Mouse (Mus musculus): Measurements from ENCODE around the gene Defb20.
"Not testable (repeated sequence)": the region's sequence is repeated elsewhere in the genome, so short reads cannot be mapped to it uniquely, and the experiment has no call there.

The Defb20 gene

DNA sequence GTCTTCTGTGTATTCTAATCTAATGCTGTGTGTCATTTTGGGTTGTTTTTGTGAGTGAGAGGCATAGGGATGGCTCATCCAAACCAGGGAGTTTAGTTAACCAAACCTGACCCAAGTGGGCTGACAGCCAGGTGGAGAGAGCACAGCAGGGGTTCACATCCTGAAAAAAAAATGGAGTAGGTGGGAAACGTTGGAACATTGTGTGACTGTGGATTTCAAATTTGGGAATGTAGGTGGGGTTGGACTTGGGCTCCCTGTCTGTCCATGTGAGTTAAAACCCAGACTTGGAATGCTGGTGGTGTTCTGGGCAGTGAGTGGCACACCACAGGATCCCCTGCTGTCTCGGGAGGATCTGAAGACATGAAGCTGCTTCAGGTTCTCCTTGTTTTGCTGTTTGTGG is at the start of gene Defb20:
Defb20 (plus strand) TSS at position 301 of the 400 bp plus-strand sequence.
- no peak for DNase-seq (ENCODE audit: low spot score)

DNA sequence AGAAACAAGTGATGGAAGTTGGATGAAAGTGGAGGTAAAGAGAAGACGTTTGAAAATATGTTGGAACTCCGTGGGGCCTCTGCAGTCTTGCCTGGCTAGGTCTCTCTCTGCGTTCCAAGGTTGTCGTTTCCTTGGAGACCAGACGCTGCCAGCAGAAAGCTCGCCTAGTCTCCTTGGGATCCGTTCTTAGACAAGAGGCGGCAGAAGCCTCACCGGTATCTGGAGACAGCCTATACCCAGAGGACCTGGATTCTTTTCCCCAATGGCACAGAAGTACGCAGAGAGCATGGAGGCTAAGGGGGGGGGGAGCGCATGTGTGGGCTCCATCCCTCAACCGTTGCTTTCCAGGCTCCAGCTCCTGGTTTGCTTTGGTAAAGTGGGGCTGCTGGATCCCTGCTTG is 49.4 kb upstream of the Defb20 start:
- no peak for DNase-seq (ENCODE audit: low spot score)

DNA sequence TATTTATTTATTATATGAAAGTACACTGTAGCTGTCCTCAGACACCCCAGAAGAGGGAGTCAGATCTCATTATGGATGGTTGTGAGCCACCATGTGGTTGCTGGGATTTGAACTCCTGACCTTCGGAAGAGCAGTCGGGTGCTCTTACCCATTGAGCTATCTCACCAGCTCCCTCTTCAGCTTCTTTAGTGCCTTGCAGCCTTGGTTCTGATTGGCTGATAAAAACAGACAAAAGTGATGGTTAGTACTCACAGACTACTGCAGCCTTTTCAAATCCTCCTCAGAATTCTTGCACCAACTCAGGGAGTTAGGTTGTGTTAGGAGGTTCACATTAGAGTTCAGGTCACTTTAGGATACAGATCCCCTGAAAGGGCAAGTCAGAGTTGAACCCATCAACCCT is 48.4 kb upstream of the Defb20 start:
- not testable (repeated sequence) for DNase-seq (ENCODE audit: low spot score)

DNA sequence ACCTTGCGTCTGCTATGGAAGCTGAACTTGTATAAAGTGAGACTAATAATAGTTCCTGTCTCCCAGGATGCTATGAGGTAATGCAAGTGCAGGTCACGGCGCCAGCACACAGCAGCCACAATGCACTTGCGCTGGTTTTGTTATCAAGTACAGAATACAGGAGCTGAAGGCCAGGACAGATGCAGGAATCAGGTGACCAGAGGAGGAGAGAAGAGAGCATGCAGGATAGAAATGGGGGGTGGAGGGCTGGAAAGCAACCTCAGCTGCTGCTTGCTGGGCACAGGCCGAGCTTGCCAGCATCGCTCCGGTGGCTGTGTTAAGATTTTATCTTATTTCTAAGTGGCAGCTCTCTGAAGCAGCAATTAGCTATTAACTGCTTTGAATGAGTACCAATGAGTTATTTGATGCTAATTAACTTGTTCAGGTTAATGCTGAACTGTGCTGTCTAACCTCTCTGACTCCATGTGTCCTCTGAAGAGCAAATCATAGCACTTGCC is 40.4 kb upstream of the Defb20 start:
- no peak for DNase-seq (ENCODE audit: low spot score)

DNA sequence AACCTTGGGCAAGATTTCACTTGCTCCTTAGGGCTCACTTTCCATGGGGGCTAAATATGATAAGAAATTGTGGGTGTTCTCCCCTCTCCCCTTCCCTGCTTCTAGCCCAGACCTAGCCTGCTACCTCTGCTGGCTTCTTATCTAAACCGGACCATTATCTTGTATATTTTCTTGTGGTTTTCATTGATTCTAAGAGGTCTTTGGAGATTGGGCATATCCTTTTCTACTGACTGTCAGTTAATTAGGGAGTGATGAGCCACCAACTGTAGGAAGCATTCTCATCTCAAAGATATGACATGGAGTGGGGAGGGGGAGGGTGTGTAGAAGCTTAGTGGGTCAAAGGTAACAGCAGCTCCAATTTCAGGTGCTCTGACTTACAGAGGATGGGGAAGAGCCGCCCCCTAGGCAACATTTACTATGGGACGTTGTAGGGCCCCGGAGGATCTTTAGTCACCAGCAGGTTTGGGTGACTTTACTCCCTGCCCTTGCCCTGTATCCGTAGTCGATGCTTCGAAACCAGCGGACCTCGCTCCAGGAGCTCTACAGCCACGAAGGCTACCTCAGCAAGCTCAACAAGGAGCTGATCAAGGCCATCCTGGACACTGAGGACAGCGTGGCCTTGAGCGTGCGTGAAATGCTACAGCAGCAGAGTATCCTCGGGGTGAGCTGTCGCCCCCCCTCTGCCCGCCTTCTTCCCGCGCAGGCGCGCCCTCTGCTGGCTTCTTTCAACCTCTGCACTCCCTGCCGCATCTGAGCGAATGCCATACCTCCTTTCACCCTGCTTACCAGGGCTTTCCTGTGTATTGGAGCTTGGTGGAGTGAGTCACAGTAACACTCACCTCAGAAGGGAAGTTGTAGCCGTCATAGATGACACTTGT is 39.6 kb upstream of the Defb20 start:
- peak; percentile 77 for DNase-seq (ENCODE audit: low spot score)

DNA sequence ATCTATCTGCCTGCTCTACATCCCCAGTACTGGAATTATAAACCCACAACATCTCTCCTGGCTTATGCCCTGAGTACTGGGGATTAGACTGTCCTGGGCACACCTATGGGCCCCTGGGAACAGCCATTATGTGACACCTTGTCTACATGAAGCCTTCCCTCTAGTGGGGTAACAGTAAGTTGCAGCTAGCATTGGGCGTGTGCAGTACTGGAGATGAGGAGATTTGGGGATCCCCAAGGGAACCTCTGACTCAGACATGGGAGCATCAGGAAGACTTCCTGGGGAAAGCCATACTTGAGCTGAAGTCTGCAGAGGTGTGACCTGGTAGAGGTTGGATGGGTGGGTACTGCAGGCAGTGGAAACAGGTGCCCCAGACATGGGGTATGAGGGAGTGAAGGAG is 37.9 kb upstream of the Defb20 start:
- DNase-seq (ENCODE audit: low spot score): no peak

DNA sequence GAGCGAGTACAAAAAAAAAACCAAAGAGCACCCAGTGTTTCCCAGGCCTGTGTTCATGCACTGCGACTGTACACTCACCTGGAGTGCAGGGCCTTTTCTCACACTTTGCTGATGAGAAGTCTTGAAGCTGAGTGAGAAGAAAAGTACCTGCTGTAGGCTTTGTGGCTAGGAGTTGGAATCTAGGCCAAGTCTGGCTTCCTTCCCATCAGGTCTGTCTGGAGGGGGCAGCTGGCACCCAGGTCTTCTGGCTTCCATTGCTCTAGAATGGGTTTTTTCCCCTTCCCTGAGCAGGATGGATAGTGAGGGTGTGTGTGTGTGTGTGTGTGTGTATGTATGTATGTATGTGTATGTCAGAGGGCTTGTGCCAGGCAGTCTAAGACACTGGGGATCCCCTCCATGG is 37.0 kb upstream of the Defb20 start:
- DNase-seq (ENCODE audit: low spot score): no peak

DNA sequence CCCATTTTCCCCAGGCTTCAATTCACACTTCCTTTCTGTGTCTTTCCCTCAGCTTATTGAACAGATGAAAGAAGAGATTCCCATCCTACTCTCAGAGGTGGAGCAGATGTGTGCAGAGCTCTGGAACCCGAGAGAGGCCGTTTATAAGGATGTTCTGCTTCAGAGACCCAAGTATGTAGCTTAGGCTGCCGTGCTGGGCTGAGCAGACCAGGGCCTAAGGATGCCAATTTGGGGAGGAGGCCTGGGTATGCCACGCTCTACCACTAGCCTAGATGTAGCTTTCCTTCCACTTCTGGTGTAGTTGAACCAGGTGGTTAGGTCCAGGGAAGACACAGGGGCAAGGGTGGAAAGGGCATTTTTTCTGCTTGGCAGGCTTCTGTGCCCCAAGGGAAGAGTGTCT is 34.5 kb upstream of the Defb20 start:
- DNase-seq (ENCODE audit: low spot score): no peak

DNA sequence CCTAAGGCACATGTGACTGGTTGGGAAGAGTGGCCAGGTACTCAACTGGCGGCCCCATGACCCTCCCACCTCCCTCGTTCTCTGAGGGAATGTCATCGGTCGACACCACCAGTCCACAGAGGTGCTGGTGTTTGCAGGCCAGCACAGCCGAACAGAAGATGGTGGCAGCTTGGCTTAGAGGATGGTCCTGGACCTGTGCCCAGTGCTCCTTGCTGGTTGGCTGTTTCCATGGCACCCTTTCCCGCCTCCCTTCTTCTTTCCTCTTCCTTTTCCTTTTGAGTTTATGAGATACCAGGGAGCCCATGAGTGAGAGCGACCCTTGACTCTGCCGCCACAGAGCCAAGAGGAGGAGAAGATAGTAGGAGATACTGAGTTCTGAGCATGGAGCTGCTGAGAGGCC is 33.6 kb upstream of the Defb20 start:
- no peak for DNase-seq (ENCODE audit: low spot score)

DNA sequence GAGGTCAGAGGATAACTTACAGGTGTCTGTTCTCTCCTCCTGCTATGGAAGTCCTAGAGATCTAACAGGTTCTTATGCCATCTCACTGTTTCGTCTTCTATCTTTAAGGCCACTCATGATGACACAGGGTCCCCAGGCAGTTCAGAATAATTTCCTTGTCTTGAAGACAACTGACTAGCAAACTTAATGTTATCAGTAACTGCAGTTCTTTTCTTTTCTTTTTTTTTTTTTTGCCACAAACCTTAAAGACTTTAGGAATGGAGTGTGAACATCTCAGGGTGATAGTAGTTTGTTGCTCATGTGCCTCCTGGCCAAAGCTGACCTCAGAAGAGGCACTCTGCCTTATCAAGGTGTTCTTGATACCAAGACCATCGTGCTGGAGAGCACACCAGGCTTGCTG is 30.2 kb upstream of the Defb20 start:
- no peak for DNase-seq (ENCODE audit: low spot score)

DNA sequence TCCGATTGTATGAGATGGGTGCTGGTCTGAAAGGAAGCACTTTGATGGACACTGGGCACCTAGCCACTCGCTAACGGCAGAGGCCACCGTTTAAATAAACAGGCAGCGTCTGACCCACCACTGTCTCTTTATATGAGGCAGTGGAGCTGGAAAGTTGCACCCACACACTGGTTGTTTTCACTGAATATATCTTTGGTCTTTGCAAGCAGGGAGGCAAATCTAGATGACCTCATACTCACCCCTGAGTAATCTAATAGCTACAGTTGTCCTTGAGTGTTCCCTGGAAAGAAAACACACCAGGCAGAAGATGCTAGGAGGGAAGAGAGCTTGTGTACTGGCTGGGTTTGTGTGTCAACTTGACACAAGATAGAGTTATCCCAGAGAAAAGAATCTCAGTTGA is 29.4 kb upstream of the Defb20 start:
- DNase-seq (ENCODE audit: low spot score): no peak

DNA sequence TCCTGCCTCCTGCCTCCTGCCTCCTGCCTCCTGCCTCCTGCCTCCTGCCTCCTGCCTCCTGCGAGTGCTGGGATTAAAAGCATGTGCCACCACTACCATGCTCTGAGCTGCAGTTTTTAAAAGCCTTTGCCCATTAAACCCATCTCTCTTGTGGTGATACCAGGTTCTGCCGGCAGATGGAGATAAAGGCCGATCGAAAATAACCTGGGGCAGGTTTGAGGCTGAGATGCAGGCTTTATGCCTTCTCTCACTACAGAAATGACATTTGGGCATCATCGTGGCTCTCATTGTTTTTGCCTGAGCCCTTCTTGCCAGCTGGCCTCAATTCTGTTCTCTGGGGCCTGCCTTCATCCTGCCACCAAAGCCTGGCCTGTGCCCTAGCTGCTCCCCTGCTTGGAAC is 26.6 kb upstream of the Defb20 start:
- DNase-seq (ENCODE audit: low spot score): peak; percentile 46

DNA sequence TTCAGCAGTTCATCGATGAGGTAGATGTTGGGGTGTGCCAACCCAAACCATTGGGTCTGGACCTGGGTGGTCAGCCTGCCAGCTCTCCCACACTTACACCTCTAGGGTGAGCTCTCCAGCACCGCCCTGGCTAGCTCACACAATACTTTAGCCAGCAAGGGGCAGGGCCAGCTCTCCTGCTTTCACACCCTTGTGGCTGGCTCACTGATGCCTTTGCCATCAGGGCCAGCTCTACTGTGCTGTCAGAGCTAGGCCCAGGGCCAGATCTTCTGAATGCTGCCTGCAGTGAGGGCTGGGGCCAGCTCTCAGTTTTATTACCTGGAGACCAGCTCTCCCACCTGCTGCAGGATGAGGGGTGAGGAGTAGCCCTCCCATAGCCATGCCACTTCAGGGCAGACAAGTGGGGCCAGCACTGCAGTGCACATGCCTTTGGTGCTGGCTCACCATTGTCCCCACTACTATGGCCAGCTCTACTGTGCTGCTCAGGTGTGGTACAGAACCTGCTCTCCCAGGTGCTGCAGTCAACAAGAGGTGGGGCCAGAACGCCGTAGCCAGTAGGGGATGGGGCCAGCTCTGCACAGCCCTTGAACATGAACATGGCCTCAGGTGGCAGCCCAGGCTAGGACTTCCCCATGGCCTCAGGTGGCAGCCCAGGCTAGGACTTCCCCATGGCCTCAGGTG is 24.6 kb upstream of the Defb20 start:
- no peak for DNase-seq (ENCODE audit: low spot score)

DNA sequence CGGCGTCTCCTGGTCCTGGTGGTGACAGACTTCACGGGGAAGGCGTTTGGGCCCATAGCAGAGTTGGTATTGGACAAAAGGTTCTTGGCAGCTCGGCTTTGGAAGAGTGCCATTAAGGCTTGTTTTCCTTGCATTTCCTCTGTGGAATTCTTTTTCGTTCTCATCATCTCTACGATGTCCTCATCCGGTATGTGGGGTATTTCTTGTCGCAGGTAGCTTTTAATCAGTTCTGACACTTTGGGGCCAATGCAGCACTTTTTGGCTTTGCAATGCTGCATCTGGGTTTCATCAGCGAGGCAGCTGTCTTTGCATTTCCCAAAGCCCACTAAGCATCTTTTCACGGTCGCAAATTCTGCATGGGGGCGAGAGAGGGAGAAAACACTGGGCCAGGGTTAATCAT is 17.6 kb upstream of the Defb20 start:
- no peak for DNase-seq (ENCODE audit: low spot score)

DNA sequence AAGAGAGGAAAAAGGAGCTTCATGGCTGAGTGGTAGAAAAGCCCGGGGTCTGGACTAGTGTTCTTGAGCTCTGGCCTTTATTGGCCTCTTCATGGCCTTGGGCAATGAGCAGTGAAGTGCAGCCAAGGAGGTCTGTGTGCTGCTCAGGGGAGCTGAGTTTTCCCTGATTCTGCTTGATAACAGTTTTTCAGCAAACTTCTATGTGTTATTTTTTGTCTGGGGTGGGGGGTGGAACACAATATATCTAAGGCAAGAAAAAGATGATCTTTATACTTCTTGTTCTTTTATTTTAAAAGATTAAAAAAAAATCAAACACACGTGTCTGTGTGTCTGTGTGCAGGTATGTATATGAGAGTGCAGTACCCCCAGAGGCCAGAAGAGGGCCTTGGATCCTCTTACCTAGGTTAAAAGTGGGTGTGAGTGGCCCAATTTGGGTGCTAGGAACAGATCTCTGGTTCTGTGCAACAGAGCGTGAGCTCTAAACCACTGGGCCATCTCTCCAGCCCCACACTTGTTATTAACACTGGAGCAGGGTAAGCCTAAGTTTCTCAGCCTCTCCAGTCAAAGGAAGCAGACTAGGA is 12.2 kb upstream of the Defb20 start, which contains the start of gene Defb23:
Defb23 (minus strand) TSS at position 51 of the 581 bp plus-strand sequence.
- DNase-seq (ENCODE audit: low spot score): no peak

DNA sequence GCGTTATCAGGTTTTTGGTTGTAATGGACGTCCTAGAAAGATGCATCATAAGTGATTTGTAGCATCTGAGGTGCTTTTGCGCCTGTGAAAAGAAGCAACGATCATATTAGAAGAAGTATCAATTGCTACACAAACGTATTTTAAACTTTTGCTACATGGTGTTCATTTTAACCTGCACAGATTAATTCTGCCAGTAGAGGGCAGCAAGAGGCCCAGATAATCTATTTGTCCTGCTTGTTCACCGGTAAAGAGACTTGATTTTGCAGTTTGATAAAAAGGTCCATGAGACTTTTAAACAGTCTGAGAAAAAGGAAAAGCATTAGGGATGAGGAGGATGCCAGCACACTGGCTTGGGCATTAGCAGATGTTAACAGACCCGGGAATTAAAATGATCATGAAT is 5.9 kb upstream of the Defb20 start:
- peak; percentile 18 for DNase-seq (ENCODE audit: low spot score)

DNA sequence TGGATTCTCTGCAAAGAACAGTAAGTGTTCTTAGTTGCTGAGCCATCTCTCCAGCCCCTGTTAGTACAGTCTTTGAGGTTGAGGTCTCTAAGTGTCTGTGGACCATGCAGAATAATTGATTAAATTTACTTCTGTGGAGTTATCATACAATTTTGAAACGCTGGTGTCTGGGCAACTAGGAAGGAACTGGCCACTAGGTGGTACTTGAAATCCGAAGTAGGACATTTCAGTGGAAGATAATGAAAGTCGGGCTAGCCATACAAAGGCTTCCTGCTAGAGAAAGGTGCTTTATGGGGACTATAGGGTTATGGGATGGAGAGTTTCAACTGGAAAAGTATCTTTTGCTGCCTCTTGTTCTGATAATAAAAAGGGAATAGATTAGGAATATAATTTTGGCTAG is 4.4 kb upstream of the Defb20 start:
- DNase-seq (ENCODE audit: low spot score): no peak

DNA sequence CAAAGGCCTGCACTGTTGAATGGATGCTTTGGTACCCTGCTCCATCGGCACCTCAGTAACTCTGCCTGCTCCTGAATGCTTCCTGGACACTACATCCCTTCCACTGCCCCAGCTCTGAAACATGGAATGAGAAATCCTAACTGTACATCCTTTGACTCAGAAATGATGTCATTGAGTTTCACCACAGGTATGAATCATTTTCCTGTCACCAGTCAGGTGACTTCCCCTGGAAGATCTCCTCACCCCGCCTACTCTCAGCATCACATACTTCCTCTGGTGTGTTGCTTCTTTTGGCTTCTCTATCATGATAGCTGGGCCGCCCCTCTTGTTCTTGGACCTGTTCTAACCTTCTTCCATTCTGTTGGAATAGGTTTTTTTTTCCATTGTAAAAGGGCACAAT is 4.0 kb downstream of the Defb20 start:
- DNase-seq (ENCODE audit: low spot score): no peak

DNA sequence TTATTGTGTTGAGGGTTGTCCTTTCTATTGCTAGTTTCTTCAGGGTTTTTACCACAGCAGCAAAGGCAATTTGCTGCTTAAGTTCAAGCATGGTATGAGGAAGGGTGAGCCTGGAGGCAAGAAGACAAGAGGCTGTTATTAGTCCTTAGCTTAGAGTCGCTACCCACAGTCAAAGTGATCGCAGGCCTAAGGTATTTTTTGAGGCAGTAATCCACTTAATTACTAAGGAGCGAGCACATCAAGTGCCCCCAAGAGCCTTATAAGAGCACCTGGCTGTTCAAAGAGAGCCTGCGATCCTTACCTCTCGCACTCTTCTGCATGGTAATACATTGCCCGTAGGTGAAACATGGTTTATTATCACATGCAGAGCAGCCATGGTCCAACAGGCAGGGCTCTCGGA is 4.9 kb downstream of the Defb20 start:
- DNase-seq (ENCODE audit: low spot score): no peak

DNA sequence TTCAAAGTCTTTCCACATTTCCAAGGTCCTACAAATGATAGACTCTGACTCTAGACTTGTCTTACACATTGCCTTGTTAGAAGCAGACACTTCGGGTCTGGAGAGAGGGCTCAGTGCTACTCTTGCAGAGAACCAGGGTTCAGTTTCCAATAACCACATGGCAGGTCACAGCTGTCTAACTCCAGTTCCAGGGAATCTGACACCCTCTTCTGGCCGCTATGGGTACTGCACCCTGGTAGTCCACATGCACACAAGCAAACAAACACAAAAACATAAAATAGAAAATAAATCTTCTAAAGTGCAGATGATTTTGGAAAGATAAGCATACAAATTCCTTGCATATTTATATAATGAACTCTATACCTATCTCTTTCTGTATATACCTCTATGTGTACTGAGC is 10.2 kb downstream of the Defb20 start:
- no peak for DNase-seq (ENCODE audit: low spot score)

DNA sequence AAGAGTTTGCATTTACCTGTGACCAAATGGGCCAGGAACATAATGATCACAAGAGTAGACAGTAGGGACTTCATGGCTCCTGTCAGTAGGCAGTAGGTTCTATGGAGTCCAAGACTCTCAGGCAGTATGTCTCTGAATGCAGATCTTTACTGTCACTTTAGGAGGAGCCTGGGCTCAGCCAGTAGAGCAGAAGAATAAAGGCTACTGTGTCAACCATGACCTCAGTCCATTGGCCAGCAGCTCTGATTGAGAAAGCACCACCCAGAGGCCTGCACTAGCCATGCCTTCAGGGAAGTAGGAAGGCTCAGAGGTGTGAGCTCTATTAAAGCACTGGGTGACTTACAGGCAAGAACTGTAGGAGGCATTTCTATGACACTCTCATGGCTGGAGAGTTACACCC is 13.2 kb downstream of the Defb20 start, which contains the start of gene Defb22:
Defb22 (minus strand) TSS at position 101 of the 400 bp plus-strand sequence.
- DNase-seq (ENCODE audit: low spot score): no peak

DNA sequence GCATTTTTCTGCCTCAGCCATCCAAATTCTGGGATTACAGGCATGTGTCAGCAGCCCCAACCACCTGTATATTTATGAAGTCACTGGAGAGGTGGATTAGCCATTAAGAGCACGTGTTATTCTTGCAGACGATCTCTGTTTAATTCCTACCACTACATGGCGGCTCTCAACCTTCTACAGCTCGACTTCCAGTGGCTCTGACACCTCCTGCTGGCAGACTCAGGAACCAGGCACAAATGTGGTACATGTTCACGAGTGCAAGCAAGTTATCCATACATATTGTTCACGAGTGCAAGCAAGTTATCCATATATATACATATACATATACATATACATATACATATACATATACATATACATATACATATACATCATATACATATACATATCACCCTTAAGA is 16.3 kb downstream of the Defb20 start:
- DNase-seq (ENCODE audit: low spot score): no peak

DNA sequence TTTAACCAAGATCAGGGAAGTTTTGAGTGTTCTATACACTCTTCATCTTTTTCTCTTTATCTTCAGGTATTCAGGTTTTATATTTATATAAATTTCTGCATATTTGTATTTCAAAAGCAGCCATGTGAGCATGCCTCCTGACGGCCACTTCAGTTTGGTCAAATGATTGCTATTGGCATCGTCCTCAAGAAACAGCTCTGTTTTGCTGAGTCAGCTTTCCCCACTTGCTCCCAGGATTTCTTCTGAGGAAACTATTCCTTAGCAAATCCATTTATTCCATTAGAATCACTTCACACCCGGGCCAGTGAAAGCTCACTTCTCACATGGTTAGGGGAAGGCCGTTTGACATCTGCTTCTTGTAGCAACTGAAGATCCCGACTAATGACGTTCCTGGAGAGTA is 21.2 kb downstream of the Defb20 start:
- no peak for DNase-seq (ENCODE audit: low spot score)
